Mouse (Mus musculus) erythroblast, embryonic 14.5 days (primary cell): ENCODE results near the gene Akr7a5. TPM values are rescaled to one million over a fixed set of nuclear protein-coding genes. Genes with fewer than 3 reads are reported as not detected.

ENCODE experiments used
- H3K27me3 ChIP-seq: 2 replicates; pipeline ENCODE4 v1.6.1; 2012; ENCODE audit warnings: inconsistent platforms; ENCODE audit not compliant: control insufficient read depth
- H3K36me3 ChIP-seq: 2 replicates; pipeline ENCODE4 v1.6.1; 2012; ENCODE audit warnings: mild to moderate bottlenecking, inconsistent platforms; ENCODE audit not compliant: control insufficient read depth
- H3K4me1 ChIP-seq: 2 replicates; pipeline ENCODE4 v1.6.1; 2012; ENCODE audit warnings: inconsistent platforms; ENCODE audit not compliant: control insufficient read depth
- H3K4me3 ChIP-seq: replicated peaks from 2 replicates; pipeline ENCODE3; 2012; ENCODE audit warnings: moderate library complexity, mild to moderate bottlenecking, inconsistent platforms
- H3K9me3 ChIP-seq: 2 replicates; pipeline ENCODE4 v1.6.1; 2012; ENCODE audit warnings: low read length, inconsistent platforms, mixed read lengths; ENCODE audit not compliant: control insufficient read depth
- GATA1 ChIP-seq: IDR thresholded peaks from 2 replicates; pipeline ENCODE4 v1.6.1; 2012; ENCODE audit warnings: low read length, inconsistent platforms, mixed read lengths
- TAL1 ChIP-seq: IDR thresholded peaks from 3 replicates; pipeline ENCODE4 v1.6.1; 2012; ENCODE audit warnings: low read length, inconsistent platforms, mixed read lengths
- polyA plus RNA-seq: library from polyadenylated mRNA; stranded (reverse); fragments of >175 nt; gene quantifications from 2 replicates; pipeline ENCODE4 v1.2.3, GENCODE M21; 2012

Gene Akr7a5
- polyA plus RNA-seq, 1 experiment: 2.4 TPM

DNA sequence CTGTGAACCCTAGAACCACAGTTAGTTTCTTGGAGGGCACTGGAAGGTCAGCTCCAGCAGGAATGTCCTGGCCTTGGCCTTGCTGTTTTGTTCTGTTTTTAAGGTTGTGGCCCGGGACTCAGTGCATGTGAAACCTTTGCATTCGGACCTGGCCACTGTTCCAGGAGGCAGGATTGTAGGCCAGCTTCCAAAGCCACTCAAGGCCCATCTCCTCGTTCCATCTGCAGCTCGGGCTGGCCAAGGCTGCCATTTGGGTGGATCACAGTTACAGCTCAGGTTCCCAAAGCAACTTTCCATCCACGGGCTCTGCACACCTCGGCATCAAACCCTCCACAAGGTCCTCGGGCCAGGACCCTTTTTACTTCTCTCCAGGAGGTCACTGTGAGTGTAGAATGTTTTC, 36.0 kb upstream of the Akr7a5 start:
- Histone ChIP-seq H3K4me1 (no peaks in the 10 kb centered on the region), H3K27me3 (no peaks in the 10 kb centered on the region), H3K9me3 (no peaks in the 10 kb centered on the region), H3K36me3 (peaks cover 43% of the 10 kb centered on the region), H3K4me3 (no peak overlapping the region)
- TF ChIP-seq TAL1: no peak
- no peak for TF ChIP-seq GATA1

DNA sequence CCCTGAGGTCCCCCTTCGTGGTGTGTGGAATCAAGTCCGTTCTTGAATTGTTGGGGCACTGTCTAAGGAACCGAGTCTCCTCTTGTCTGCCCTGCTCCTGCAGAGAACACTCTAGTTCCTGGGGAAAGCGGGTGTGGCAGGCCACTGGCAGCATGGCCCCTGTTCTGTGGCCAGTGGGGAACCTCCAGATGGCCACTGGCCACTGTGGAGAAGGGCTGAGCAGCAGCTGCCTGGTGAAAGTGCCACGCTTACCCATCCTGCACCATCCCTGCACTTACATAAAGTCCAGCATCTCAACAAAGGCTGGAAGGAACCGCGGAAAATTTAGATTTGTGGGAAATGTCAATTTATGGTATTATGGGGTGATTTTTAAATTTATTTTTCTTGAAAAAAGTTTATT, 34.1 kb upstream of the Akr7a5 start:
- Histone ChIP-seq H3K9me3 (no peaks in the 10 kb centered on the region), H3K4me1 (no peaks in the 10 kb centered on the region), H3K4me3 (no peak overlapping the region), H3K27me3 (no peaks in the 10 kb centered on the region), H3K36me3 (peaks cover 49% of the 10 kb centered on the region)
- TF ChIP-seq GATA1 (no peak), TAL1 (no peak)

DNA sequence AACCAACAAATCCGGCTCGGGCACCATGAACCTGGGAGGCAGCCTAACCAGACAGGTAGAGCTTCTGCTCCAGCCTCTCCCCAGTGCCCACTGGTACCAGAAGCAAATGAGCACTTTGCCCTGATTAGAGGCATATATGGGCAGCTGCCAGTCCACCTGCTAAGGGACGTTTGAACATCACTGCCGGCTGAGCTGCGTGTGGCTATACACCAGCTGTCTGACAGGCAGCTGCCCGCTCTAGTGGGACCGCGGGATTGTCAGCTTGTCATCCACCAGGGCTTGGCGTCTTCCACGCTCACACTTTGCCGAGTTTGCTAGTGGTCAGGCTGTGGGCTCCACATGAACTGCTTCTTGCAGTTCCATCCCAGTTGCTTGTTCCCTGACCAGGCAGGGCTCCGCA, 30.0 kb upstream of the Akr7a5 start:
- Histone ChIP-seq H3K36me3 (peaks cover 69% of the 10 kb centered on the region), H3K4me3 (no peak overlapping the region), H3K9me3 (no peaks in the 10 kb centered on the region), H3K4me1 (no peaks in the 10 kb centered on the region; the same call in 1 of the 2 replicates), H3K27me3 (no peaks in the 10 kb centered on the region)
- TF ChIP-seq GATA1: no peak
- TF ChIP-seq TAL1: no peak

DNA sequence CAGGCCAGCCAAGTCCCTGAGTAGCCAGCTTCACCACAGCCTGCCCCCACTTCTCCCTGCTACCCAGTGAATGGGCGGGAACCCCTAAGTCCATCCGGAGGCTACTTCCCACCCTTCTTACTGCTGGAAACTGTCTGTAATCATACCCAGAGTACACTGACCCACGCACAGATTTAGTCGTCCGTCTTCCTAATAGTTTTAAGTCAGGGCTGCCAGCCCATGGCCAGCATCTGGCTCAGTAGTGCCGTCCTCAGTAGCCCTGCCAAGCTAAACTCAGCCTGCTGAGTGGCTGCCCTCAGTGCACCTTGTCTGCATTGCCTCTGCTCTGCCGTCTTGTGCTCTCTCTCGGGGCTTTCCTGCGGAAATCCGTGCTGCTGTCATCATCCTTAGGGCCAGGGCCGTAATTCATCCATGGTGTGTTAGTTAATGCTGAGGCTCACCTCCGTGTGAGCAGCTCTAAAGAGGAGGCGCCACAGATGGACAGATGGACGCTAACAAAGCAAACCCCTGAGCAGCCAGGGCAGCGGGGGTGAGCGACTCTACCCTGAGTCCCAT, 28.7 kb upstream of the Akr7a5 start:
- H3K4me3 ChIP-seq: no peak overlapping the region
- no peaks in the 10 kb centered on the region; the same call in 1 of the 2 replicates for H3K4me1 ChIP-seq
- H3K36me3 ChIP-seq: peaks cover 74% of the 10 kb centered on the region
- no peak for TF ChIP-seq GATA1
- no peak for TF ChIP-seq TAL1
- H3K27me3 ChIP-seq: no peaks in the 10 kb centered on the region
- no peaks in the 10 kb centered on the region for H3K9me3 ChIP-seq

DNA sequence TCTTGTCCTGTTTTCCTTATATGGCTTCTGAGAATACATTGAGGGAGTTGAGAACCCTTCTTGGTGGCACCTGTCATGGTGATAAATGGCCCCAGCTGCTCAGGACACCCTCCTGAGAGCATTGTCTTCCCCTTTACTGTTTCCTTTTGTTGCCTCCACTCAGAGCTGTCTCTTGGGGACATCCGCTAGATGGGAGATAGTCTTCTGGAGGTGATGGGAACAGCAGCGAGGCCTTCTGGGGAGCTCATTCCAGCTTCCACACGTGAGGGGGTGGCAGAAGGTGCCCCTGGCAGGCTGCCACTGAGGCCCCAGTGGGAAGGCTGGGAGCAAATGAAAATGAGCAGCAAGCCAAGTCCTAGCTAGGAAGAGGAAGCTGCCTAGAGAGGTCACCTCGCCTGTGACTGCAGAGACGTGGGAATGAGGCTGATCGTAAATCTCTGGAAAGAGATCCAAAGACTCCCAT, 27.6 kb upstream of the Akr7a5 start:
- Histone ChIP-seq H3K4me3 (no peak overlapping the region), H3K9me3 (no peaks in the 10 kb centered on the region), H3K27me3 (no peaks in the 10 kb centered on the region), H3K36me3 (peaks cover 78% of the 10 kb centered on the region), H3K4me1 (no peaks in the 10 kb centered on the region; the same call in 1 of the 2 replicates)
- no peak for TF ChIP-seq TAL1
- TF ChIP-seq GATA1: no peak

DNA sequence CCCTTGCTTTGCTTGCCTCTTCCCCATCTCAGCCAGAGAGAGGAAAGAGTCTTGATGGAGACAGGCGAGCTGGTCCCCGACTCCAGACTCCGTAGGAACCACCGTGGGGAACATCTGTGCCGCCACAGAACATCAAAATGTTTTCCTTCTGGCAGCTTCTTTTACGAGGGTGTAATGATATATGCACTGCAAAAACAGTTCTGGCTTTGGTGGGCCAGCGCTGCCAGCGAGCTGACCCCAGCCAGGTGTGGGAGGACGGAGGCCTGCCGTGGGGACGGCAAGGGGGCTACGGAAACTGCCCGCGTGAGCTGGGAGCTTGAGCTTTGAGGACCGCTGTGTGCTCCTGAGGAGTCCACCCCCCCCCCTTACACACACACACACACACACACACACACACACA, 25.7 kb upstream of the Akr7a5 start:
- Histone ChIP-seq H3K9me3 (no peaks in the 10 kb centered on the region), H3K4me3 (no peak overlapping the region), H3K4me1 (no peaks in the 10 kb centered on the region; the same call in none of the 2 replicates), H3K36me3 (peaks cover 92% of the 10 kb centered on the region), H3K27me3 (no peaks in the 10 kb centered on the region)
- TF ChIP-seq GATA1: no peak
- TF ChIP-seq TAL1: no peak

DNA sequence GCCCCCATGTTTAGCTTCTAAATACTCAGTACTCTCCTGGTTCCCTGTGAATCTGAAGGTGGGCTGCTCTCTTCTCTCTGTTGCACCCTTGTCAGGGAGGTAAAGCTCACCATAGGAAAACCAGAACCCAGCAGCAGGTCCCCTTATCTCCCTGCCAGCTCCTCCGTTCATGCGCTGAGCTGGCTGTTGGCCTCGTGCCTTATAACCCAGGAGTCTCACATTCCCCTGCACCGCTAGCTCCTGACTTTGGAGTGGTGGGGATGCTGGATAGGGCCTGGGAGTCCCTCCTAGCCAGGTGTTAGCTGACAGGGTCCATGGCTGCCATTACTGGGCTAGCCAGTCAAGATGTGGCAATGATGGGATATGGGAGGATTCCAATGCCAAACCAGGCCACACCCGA, 24.3 kb upstream of the Akr7a5 start:
- Histone ChIP-seq H3K9me3 (no peaks in the 10 kb centered on the region), H3K27me3 (no peaks in the 10 kb centered on the region), H3K4me3 (no peak overlapping the region), H3K36me3 (peaks cover 92% of the 10 kb centered on the region), H3K4me1 (no peaks in the 10 kb centered on the region; the same call in none of the 2 replicates)
- no peak for TF ChIP-seq TAL1
- no peak for TF ChIP-seq GATA1

DNA sequence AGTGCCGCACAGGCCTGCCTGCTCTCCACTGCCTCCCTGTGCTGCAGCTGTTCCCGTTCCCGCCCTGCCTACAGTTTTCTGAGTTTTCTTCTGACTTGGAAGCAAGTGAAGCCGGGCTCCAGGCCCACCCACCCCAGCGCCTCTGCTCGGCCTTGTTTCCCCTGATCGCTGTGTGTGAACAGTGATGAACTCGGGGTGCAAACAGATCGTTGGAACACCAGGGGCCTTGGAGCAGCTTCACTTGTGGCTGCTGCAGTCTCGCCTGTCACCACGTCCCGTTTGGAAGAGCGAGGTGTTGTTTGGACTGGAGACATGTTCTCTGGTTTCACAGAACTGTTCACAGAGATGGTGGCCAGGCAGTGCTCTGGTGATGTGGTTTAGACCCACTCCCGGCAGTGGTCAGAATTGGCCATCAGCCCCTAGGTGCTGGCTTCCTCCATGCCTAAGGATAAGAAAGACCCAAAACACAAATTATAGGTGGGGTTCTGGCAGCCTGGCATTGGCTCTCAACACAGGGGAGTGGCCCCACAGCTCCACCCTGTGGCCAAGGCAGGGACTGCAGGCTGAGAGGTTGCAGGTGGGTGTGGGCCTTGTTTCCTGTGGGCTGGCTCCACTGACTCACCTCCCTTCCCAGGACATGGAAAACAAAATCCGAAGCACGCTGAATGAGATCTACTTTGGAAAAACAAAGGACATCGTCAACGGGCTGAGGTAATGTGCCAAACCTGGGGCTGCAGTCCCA, 23.3 kb upstream of the Akr7a5 start:
- Histone ChIP-seq H3K36me3 (peaks cover 91% of the 10 kb centered on the region), H3K4me3 (no peak overlapping the region), H3K9me3 (no peaks in the 10 kb centered on the region), H3K27me3 (no peaks in the 10 kb centered on the region), H3K4me1 (no peaks in the 10 kb centered on the region; the same call in none of the 2 replicates)
- TF ChIP-seq GATA1 (no peak), TAL1 (no peak)

DNA sequence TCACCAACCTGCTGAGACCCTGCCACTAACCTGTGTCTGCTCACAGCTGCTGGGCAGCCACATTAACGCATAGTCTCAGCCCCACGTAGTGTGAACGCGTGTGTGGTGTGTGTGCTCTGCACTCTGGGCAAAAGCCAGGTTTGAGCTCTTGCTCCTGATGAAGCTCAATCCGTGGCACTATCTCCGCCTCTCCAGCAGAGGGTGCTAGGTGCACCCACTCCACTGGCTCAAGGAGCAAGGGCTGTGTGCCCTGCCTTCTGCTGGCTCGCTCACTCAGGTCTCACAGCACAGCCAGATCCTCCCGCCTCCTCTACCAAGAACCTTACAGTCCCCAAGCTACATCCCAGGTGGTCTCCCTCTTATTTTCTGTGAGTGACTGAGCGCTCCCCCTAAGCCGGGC, 21.5 kb upstream of the Akr7a5 start:
- Histone ChIP-seq H3K27me3 (no peaks in the 10 kb centered on the region), H3K4me3 (no peak overlapping the region), H3K36me3 (peaks cover 77% of the 10 kb centered on the region), H3K4me1 (no peaks in the 10 kb centered on the region; the same call in none of the 2 replicates), H3K9me3 (no peaks in the 10 kb centered on the region)
- TF ChIP-seq TAL1 (no peak), GATA1 (no peak)
